Mouse (Mus musculus) limb, embryonic 14.5 days (tissue): Measurements from ENCODE around the gene Dpp8. TPM values are rescaled to one million over a fixed set of nuclear protein-coding genes. Genes with fewer than 3 reads are reported as not detected.
"Not testable (repeated sequence)": the region's sequence is repeated elsewhere in the genome, so short reads cannot be mapped to it uniquely, and the experiment has no call there.

Source experiments
- ATAC-seq: fragments of 200-750 bp; cut with Nextera tagmentation; 2 replicates; pipeline ENCODE4 v1.8.0; 2017; ENCODE audit warnings: low read depth, moderate number of reproducible peaks, moderate TSS enrichment; ENCODE audit not compliant: low FRiP score
- DNase-seq: peaks from one replicate; pipeline ENCODE4 v3.0.0-alpha.2; 2015; ENCODE audit warnings: low spot score
- H3K27ac ChIP-seq: fragments of 300-500 bp; sonication (generic); replicated peaks from 2 replicates; pipeline ENCODE4 v1.5.1; 2014; ENCODE audit warnings: low read depth, mild to moderate bottlenecking, low read length, moderate library complexity, mixed read lengths
- H3K27me3 ChIP-seq: fragments of 300-500 bp; sonication (generic); 2 replicates; pipeline ENCODE4 v1.6.1; 2014; ENCODE audit warnings: low read length, mixed read lengths; ENCODE audit not compliant: control insufficient read depth, insufficient read depth
- H3K36me3 ChIP-seq: fragments of 300-500 bp; sonication (generic); 2 replicates; pipeline ENCODE4 v1.6.1; 2014; ENCODE audit warnings: mild to moderate bottlenecking, low read length, moderate library complexity, mixed read lengths; ENCODE audit not compliant: control insufficient read depth, insufficient read depth
- H3K4me1 ChIP-seq: fragments of 300-500 bp; sonication (generic); 2 replicates; pipeline ENCODE4 v1.6.1; 2014; ENCODE audit warnings: antibody characterized with exemption, low read length, mixed read lengths; ENCODE audit not compliant: control insufficient read depth, insufficient read depth
- H3K4me2 ChIP-seq: fragments of 300-500 bp; sonication (generic); replicated peaks from 2 replicates; pipeline ENCODE4 v1.6.1; 2014; ENCODE audit warnings: low read depth, mild to moderate bottlenecking, low read length, moderate library complexity; ENCODE audit not compliant: severe bottlenecking
- H3K4me3 ChIP-seq: fragments of 300-500 bp; sonication (generic); replicated peaks from 2 replicates; pipeline ENCODE4 v1.5.1; 2014; ENCODE audit warnings: low read length
- H3K9ac ChIP-seq: fragments of 300-500 bp; sonication (generic); 2 replicates; pipeline ENCODE4 v1.6.1; 2014; ENCODE audit warnings: mild to moderate bottlenecking, low read depth, low read length, moderate library complexity; ENCODE audit not compliant: severe bottlenecking
- H3K9me3 ChIP-seq: fragments of 300-500 bp; sonication (generic); 2 replicates; pipeline ENCODE4 v1.6.1; 2016; ENCODE audit warnings: low read length; ENCODE audit not compliant: control insufficient read depth
- POLR2A ChIP-seq: fragments of 200-500 bp; IDR thresholded peaks from 2 replicates; pipeline ENCODE4 v1.8.0; 2012; ENCODE audit warnings: inconsistent platforms, mild to moderate bottlenecking, moderate library complexity, borderline replicate concordance; ENCODE audit not compliant: insufficient read depth, insufficient read length; ENCODE audit errors: extremely low read depth
- WGBS: fragments of 180-500 bp; shearing (Covaris S2); extraction: QIAGEN DNeasy Blood & Tissue Kit; methylation state at CpG from one replicate; pipeline ENCODE4 v1.1.7; 2014; 5-methylcytosine and 5-hydroxymethylcytosine counted together
- polyA plus RNA-seq, 2 experiments: library from polyadenylated mRNA; depleted of rRNA in 1 of 2; stranded (reverse) in 1 of 2; unstranded in 1 of 2; fragments of >200 nt; fragmentation: Nextera tagmentation in 1 of 2; extraction: Ambion mirVana in 1 of 2; gene quantifications; 2 replicates each; pipeline versions ENCODE4 v1.2.1 to v1.2.3; 2012 to 2014

Dpp8 gene
- polyA plus RNA-seq, 2 experiments, result 29.1 to 52.3 TPM

GRCm38 (mm10) chr9:64990291-64990690, 41.9 kb upstream of the Dpp8 start:
- Histone ChIP-seq H3K36me3 (peaks cover 79% of the 10 kb centered on the region), H3K4me1 (no peaks in the 10 kb centered on the region), H3K9me3 (no peaks in the 10 kb centered on the region), H3K9ac (no peak overlapping the region), H3K4me3 (no peak overlapping the region), H3K4me2 (no peak overlapping the region), H3K27ac (no peak overlapping the region), H3K27me3 (no peaks in the 10 kb centered on the region)
- ATAC-seq (no peak), DNase-seq (no peak)
- TF ChIP-seq POLR2A, result no peak
- 84% methylated on average over 7 of the region's 7 CpGs for WGBS

DNA sequence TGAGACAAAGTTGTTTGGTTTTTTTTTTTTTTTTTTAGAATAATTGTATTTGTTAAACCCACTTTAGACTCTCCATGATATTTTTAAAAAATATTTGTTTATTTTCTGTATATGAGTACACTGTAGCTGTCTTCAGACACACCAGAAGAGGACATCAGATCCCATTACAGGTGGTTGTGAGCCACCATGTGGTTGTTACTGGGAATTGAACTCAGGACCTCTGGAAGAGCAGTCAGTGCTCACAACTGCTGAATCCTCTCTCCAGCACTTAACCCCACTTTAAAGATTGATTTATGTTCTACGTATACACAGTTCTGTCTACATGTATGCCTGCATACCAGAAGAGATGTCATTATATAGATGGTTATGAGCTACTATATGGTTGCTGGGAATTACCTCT, 36.8 kb upstream of the Dpp8 start:
- H3K27ac ChIP-seq, ATAC-seq, DNase-seq, H3K9ac ChIP-seq, H3K4me1 ChIP-seq, H3K27me3 ChIP-seq, H3K4me2 ChIP-seq, H3K9me3 ChIP-seq, H3K4me3 ChIP-seq: not testable (repeated sequence)
- WGBS, result 95% methylated on average over 1 of the region's 1 CpGs
- H3K36me3 ChIP-seq, result peaks cover 66% of the 10 kb centered on the region

GRCm38 (mm10) chr9:65001481-65001880, 30.7 kb upstream of the Dpp8 start:
- no peak for TF ChIP-seq POLR2A
- 74% methylated on average over 4 of the region's 4 CpGs for WGBS
- H3K4me1 ChIP-seq, result no peaks in the 10 kb centered on the region
- H3K4me3 ChIP-seq, result no peak overlapping the region
- no peak overlapping the region for H3K9ac ChIP-seq
- no peaks in the 10 kb centered on the region for H3K27me3 ChIP-seq
- peaks cover 78% of the 10 kb centered on the region for H3K36me3 ChIP-seq
- DNase-seq (no peak), ATAC-seq (no peak)
- no peaks in the 10 kb centered on the region for H3K9me3 ChIP-seq
- no peak overlapping the region for H3K4me2 ChIP-seq
- H3K27ac ChIP-seq, result no peak overlapping the region

DNA sequence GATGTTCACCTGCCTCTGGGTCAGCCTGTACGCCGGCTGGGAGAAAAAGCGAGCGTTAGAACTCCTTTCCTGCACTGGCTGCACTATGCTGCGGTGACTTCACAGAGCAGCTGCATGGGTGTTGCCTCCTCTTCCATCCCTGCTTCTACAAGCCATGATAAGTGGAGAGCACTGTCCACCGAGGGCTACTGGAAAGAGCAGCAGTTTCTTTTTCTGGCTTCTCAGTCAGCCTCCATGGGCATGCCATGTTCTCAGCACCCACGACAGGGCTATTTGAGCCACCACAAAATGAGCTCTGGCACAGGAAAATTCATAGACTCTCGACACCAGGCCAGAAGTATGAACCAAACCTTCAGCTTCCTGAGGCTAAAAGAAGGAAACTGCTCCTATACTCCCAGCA, 26.5 kb upstream of the Dpp8 start:
- H3K9ac ChIP-seq, result no peak overlapping the region
- H3K4me1 ChIP-seq, result no peaks in the 10 kb centered on the region
- no peak overlapping the region for H3K4me2 ChIP-seq
- H3K27ac ChIP-seq, result no peak overlapping the region
- TF ChIP-seq POLR2A, result no peak
- ATAC-seq (no peak), DNase-seq (no peak)
- H3K36me3 ChIP-seq, result peaks cover 60% of the 10 kb centered on the region
- WGBS, result 91% methylated on average over 8 of the region's 8 CpGs
- no peaks in the 10 kb centered on the region for H3K9me3 ChIP-seq
- H3K27me3 ChIP-seq, result no peaks in the 10 kb centered on the region
- H3K4me3 ChIP-seq, result no peak overlapping the region

- no peak for DNase-seq
- Histone ChIP-seq H3K4me1 (no peaks in the 10 kb centered on the region), H3K9me3 (no peaks in the 10 kb centered on the region), H3K27me3 (no peaks in the 10 kb centered on the region), H3K27ac (no peak overlapping the region), H3K36me3 (peaks cover 25% of the 10 kb centered on the region), H3K4me2 (no peak overlapping the region), H3K9ac (no peak overlapping the region), H3K4me3 (no peak overlapping the region)
- no peak for TF ChIP-seq POLR2A
- 75% methylated on average over 8 of the region's 8 CpGs for WGBS
- no peak for ATAC-seq
Observed at GRCm38 (mm10) chr9:65010632-65011031, 21.6 kb upstream of the Dpp8 start.

DNA sequence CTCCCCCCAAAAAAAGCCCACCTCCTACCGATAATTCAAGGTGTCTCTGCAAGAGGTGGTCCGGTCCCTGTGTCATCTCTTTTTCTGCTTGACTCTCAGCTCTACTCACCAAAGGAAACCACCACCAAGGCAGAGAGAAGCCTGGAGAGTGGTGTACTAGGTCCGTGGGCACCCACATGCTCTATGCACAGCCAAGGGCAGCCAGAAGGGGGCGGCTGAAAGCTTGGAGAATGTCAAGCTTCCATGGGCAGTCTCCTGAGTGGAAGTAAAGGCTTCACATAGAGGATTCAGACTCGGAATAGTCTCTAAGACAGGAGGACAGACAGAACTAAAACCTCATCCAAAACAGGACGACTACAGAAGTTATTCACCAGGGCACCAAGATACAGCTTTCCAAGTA, 20.9 kb upstream of the Dpp8 start:
- no peaks in the 10 kb centered on the region for H3K4me1 ChIP-seq
- peaks cover 18% of the 10 kb centered on the region for H3K36me3 ChIP-seq
- H3K27me3 ChIP-seq, result no peaks in the 10 kb centered on the region
- TF ChIP-seq POLR2A, result no peak
- ATAC-seq (no peak), DNase-seq (no peak)
- no peak overlapping the region for H3K27ac ChIP-seq
- no peak overlapping the region for H3K9ac ChIP-seq
- 59% methylated on average over 6 of the region's 6 CpGs for WGBS
- H3K4me3 ChIP-seq, result no peak overlapping the region
- H3K9me3 ChIP-seq, result no peaks in the 10 kb centered on the region
- no peak overlapping the region for H3K4me2 ChIP-seq
